Mouse (Mus musculus) erythroblast, embryonic 14.5 days (primary cell): ENCODE measurements around the gene Bcl7c.

Source experiments
- GATA1 ChIP-seq: IDR thresholded peaks from 2 replicates; pipeline ENCODE4 v1.6.1; 2012; ENCODE audit warnings: low read length, inconsistent platforms, mixed read lengths
- TAL1 ChIP-seq: IDR thresholded peaks from 3 replicates; pipeline ENCODE4 v1.6.1; 2012; ENCODE audit warnings: low read length, inconsistent platforms, mixed read lengths

- TF ChIP-seq TAL1 (no peak), GATA1 (no peak)
Observed at GRCm38 (mm10) chr7:127681888-127682553, 26.7 kb downstream of the Bcl7c start.
